Mouse (Mus musculus) MEL-GATA-1-ER (cell line): ENCODE results near the gene Ppm1b.

ENCODE experiments used
- DNase-seq: peaks from one replicate; pipeline ENCODE4 v3.0.0-alpha.2; 2012; ENCODE audit warnings: low read depth; ENCODE audit errors: extremely low read depth

The Ppm1b gene

GRCm38 (mm10) chr17:85070658-85071057 is 114.1 kb downstream of the Ppm1b start:
- no peak for DNase-seq

GRCm38 (mm10) chr17:85071088-85071775 is 114.7 kb downstream of the Ppm1b start:
- DNase-seq: no peak

GRCm38 (mm10) chr17:85072383-85072782 is 115.8 kb downstream of the Ppm1b start:
- no peak for DNase-seq

GRCm38 (mm10) chr17:85073214-85073613 is 116.7 kb downstream of the Ppm1b start:
- DNase-seq: no peak
